Mouse (Mus musculus) kidney, postnatal 4 days (tissue): ENCODE data around the gene Ugt2b37.
"Not testable (repeated sequence)": the region's sequence is repeated elsewhere in the genome, so short reads cannot be mapped to it uniquely, and the experiment has no call there.

ENCODE experiments used
- DNase-seq, 2 experiments: peaks; one replicate each; pipeline ENCODE4 v3.0.0; 2021; ENCODE audit warnings: mixed read lengths in 2 of 2

Ugt2b37 gene

GRCm38 (mm10) chr5:87254676-87255075 lies at the start of gene Ugt2b37:
Gene Ugt2b37 (minus strand): TSS chr5:87254804.
- DNase-seq: not testable (repeated sequence)

GRCm38 (mm10) chr5:87286180-87286579 lies 31.6 kb upstream of the Ugt2b37 start:
- not testable (repeated sequence) for DNase-seq

GRCm38 (mm10) chr5:87275986-87276385 lies 21.4 kb upstream of the Ugt2b37 start:
- DNase-seq: not testable (repeated sequence)

- no peak for DNase-seq
Observed at GRCm38 (mm10) chr5:87275581-87275980, 21.0 kb upstream of the Ugt2b37 start.

GRCm38 (mm10) chr5:87255831-87256230 lies 1.2 kb upstream of the Ugt2b37 start:
- no peak for DNase-seq

GRCm38 (mm10) chr5:87242140-87242539 lies 12.5 kb downstream of the Ugt2b37 start:
- DNase-seq: not testable (repeated sequence)

GRCm38 (mm10) chr5:87196430-87196829 lies 58.2 kb downstream of the Ugt2b37 start:
- DNase-seq: not testable (repeated sequence)
